Mouse (Mus musculus): ENCODE measurements around the gene Tada2a. TPM values are rescaled to one million over a fixed set of nuclear protein-coding genes. Genes with fewer than 3 reads are reported as not detected.

Tada2a gene
- polyA plus RNA-seq, 2 experiments = 36.9 to 56.2 TPM

- no peak overlapping the region for H3K4me2 ChIP-seq (replicated peaks; ENCODE audit: low read depth, low read length, severe bottlenecking)
- H3K36me3 ChIP-seq (ENCODE audit: control insufficient read depth, insufficient read depth, low read length) = 0 out of 2 replicates have a peak, but pooled peaks cover 4% of the 10 kb centered on the region
- no peak overlapping the region for H3K27ac ChIP-seq (replicated peaks; ENCODE audit: low read depth, low read length)
- H3K27me3 ChIP-seq (ENCODE audit: control insufficient read depth, insufficient read depth, low read length) = no peaks in the 10 kb centered on the region
- no peak overlapping the region for H3K9ac ChIP-seq (ENCODE audit: low read depth, low read length, severe bottlenecking)
- no peaks in the 10 kb centered on the region for H3K4me1 ChIP-seq (ENCODE audit: control insufficient read depth, insufficient read depth, low read length)
- no peak overlapping the region for H3K4me3 ChIP-seq (replicated peaks; ENCODE audit: low read length)
- no peak for ATAC-seq (ENCODE audit: low FRiP score, low read depth)
- WGBS = 49% methylated on average over 5 of the region's 5 CpGs
- no peaks in the 10 kb centered on the region for H3K9me3 ChIP-seq (ENCODE audit: control insufficient read depth, low read length)
- DNase-seq (ENCODE audit: low spot score) = no peak
- TF ChIP-seq POLR2A (IDR thresholded peaks at IDR 0.05; ENCODE audit: borderline replicate concordance, extremely low read depth, insufficient read depth, insufficient read length) = no peak
Measured at GRCm38 (mm10) chr11:84033671-84034070, 95.7 kb downstream of the Tada2a start.

GRCm38 (mm10) chr11:84032559-84032958, 96.8 kb downstream of the Tada2a start:
- Histone ChIP-seq H3K4me2 (replicated peaks; ENCODE audit: low read depth, low read length, severe bottlenecking) (no peak overlapping the region), H3K4me1 (ENCODE audit: control insufficient read depth, insufficient read depth, low read length) (no peaks in the 10 kb centered on the region), H3K27ac (replicated peaks; ENCODE audit: low read depth, low read length) (no peak overlapping the region), H3K9ac (ENCODE audit: low read depth, low read length, severe bottlenecking) (no peak overlapping the region), H3K9me3 (ENCODE audit: control insufficient read depth, low read length) (no peaks in the 10 kb centered on the region), H3K4me3 (replicated peaks; ENCODE audit: low read length) (no peak overlapping the region), H3K27me3 (ENCODE audit: control insufficient read depth, insufficient read depth, low read length) (no peaks in the 10 kb centered on the region), H3K36me3 (ENCODE audit: control insufficient read depth, insufficient read depth, low read length) (peaks cover 10% of the 10 kb centered on the region; the same call in 1 of the 2 replicates)
- 80% methylated on average over 5 of the region's 5 CpGs for WGBS
- TF ChIP-seq POLR2A (IDR thresholded peaks at IDR 0.05; ENCODE audit: borderline replicate concordance, extremely low read depth, insufficient read depth, insufficient read length) = no peak
- no peak for ATAC-seq (ENCODE audit: low FRiP score, low read depth)
- DNase-seq (ENCODE audit: low spot score) = no peak

GRCm38 (mm10) chr11:84031971-84032370, 97.4 kb downstream of the Tada2a start:
- Histone ChIP-seq H3K36me3 (ENCODE audit: control insufficient read depth, insufficient read depth, low read length) (peaks cover 14% of the 10 kb centered on the region), H3K4me2 (replicated peaks; ENCODE audit: low read depth, low read length, severe bottlenecking) (no peak overlapping the region), H3K9me3 (ENCODE audit: control insufficient read depth, low read length) (no peaks in the 10 kb centered on the region), H3K27ac (replicated peaks; ENCODE audit: low read depth, low read length) (no peak overlapping the region), H3K4me3 (replicated peaks; ENCODE audit: low read length) (no peak overlapping the region), H3K27me3 (ENCODE audit: control insufficient read depth, insufficient read depth, low read length) (no peaks in the 10 kb centered on the region), H3K9ac (ENCODE audit: low read depth, low read length, severe bottlenecking) (no peak overlapping the region), H3K4me1 (ENCODE audit: control insufficient read depth, insufficient read depth, low read length) (no peaks in the 10 kb centered on the region)
- TF ChIP-seq POLR2A (IDR thresholded peaks at IDR 0.05; ENCODE audit: borderline replicate concordance, extremely low read depth, insufficient read depth, insufficient read length) = no peak
- ATAC-seq (ENCODE audit: low FRiP score, low read depth) (no peak), DNase-seq (ENCODE audit: low spot score) (peak; percentile 26)
- 51% methylated on average over 9 of the region's 9 CpGs for WGBS

Other genes with a start within 250 kb of the Tada2a start
- 18.1 and 22.8 TPM in 2 replicates for gene Ddx52, start 187.5 kb downstream of the Tada2a start, polyA plus RNA-seq (2012; rRNA removed)
- gene Ddx52, start 187.5 kb downstream of the Tada2a start, polyA plus RNA-seq (2014; fragmentation: Nextera tagmentation; extraction: Ambion mirVana) = 34.2 and 36.1 TPM in 2 replicates
- 13.0 and 14.4 TPM in 2 replicates for gene Synrg, start 165.2 kb downstream of the Tada2a start, polyA plus RNA-seq (2012; rRNA removed)
- gene Synrg, start 165.2 kb downstream of the Tada2a start, polyA plus RNA-seq (2014; fragmentation: Nextera tagmentation; extraction: Ambion mirVana) = 9.4 and 10.8 TPM in 2 replicates
- 15.3 and 18.2 TPM in 2 replicates for gene Dusp14, start 60.3 kb downstream of the Tada2a start, polyA plus RNA-seq (2012; rRNA removed)
- 21.9 and 23.6 TPM in 2 replicates for gene Dusp14, start 60.3 kb downstream of the Tada2a start, polyA plus RNA-seq (2014; fragmentation: Nextera tagmentation; extraction: Ambion mirVana)
- 19.5 and 20.3 TPM in 2 replicates for gene Acaca, start 72 bp upstream of the Tada2a start, polyA plus RNA-seq (2012; rRNA removed)
- gene Acaca, start 72 bp upstream of the Tada2a start, polyA plus RNA-seq (2014; fragmentation: Nextera tagmentation; extraction: Ambion mirVana) = 18.2 and 21.2 TPM in 2 replicates
- gene Gm11437, start 37.9 kb upstream of the Tada2a start, polyA plus RNA-seq (2012; rRNA removed) = not detected in 2 replicates
- not detected in 2 replicates for gene Gm11437, start 37.9 kb upstream of the Tada2a start, polyA plus RNA-seq (2014; fragmentation: Nextera tagmentation; extraction: Ambion mirVana)

Measured in limb, embryonic 14.5 days (tissue).